14 mouse cellular contexts compared by ENCODE assay signal in genomic region chr1:144309901-144310300, GRCm38 (mm10).
"Had no signal": no experiment of that assay in that cellular context is flagged by ENCODE, and none has a peak within 500 bp of the region (broad histone marks: within the 10 kb centered on the region; RNA-seq: fewer than 3 reads in every experiment).

No protein-coding gene starts in this region.

- H3K9me3 ChIP-seq: limb, embryonic 15.5 days; liver, embryonic 12.5 days; midbrain, embryonic 10.5 days; midbrain, embryonic 15.5 days; neural tube, embryonic 13.5 days had no signal

- DNase-seq: kidney, postnatal 4 days; lung, embryonic 14.5 days; lung, postnatal 10 days; lung, postnatal 4 days; right cerebral cortex, adult 18-20 months; right cerebral cortex, postnatal 25 days; thymus, adult 18-20 months; thymus, postnatal 14 days had no signal

- H3K4me2 ChIP-seq: limb, embryonic 15.5 days; liver, embryonic 12.5 days; lung, embryonic 14.5 days; midbrain, embryonic 15.5 days; neural tube, embryonic 13.5 days had no signal

- H3K27ac ChIP-seq: layer of hippocampus, adult 2 months; limb, embryonic 15.5 days; liver, embryonic 12.5 days; midbrain, embryonic 10.5 days; midbrain, embryonic 15.5 days; neural tube, embryonic 13.5 days had no signal

- H3K27me3 ChIP-seq: limb, embryonic 15.5 days; liver, embryonic 12.5 days; midbrain, embryonic 15.5 days; neural tube, embryonic 13.5 days had no signal

- H3K36me3 ChIP-seq: limb, embryonic 15.5 days; liver, embryonic 12.5 days; midbrain, embryonic 10.5 days; midbrain, embryonic 15.5 days; neural tube, embryonic 13.5 days had no signal

- H3K4me3 ChIP-seq: layer of hippocampus, adult 2 months; limb, embryonic 15.5 days; liver, embryonic 12.5 days; midbrain, embryonic 10.5 days; midbrain, embryonic 15.5 days; neural tube, embryonic 13.5 days had no signal

- H3K9ac ChIP-seq: limb, embryonic 15.5 days; liver, embryonic 12.5 days; lung, embryonic 14.5 days; midbrain, embryonic 15.5 days; neural tube, embryonic 13.5 days had no signal

- ATAC-seq: liver, embryonic 12.5 days; midbrain, embryonic 15.5 days had no signal

- H3K4me1 ChIP-seq: limb, embryonic 15.5 days; liver, embryonic 12.5 days; midbrain, embryonic 10.5 days; midbrain, embryonic 15.5 days; neural tube, embryonic 13.5 days had no signal
